Mouse (Mus musculus) MEL (cell line): Measurements from ENCODE around the gene Nfix. TPM values are rescaled to one million over a fixed set of nuclear protein-coding genes. Genes with fewer than 3 reads are reported as not detected.

ENCODE experiments used
- DNase-seq: peaks from one replicate; pipeline ENCODE4 v3.0.0; 2011; ENCODE audit warnings: low read depth, low spot score
- H3K27ac ChIP-seq: 2 replicates; pipeline ENCODE4 v1.5.1; 2012; ENCODE audit warnings: low read depth, mild to moderate bottlenecking, control low read depth, low read length, moderate library complexity; ENCODE audit not compliant: control insufficient read depth
- H3K27me3 ChIP-seq, 2 experiments: fragments of 150-350 bp in 1 of 2; sonication (generic) in 1 of 2; 2 replicates each; pipeline ENCODE4 v1.6.1; 2012; ENCODE audit warnings: low read length in 2 of 2, mild to moderate bottlenecking in 2 of 2, improper control_type of control experiment in 1 of 2, moderate library complexity in 1 of 2; ENCODE audit not compliant: insufficient read depth in 2 of 2, control insufficient read depth in 1 of 2
- H3K36me3 ChIP-seq, 2 experiments: 2 replicates each; pipeline ENCODE4 v1.6.1; 2012 to 2014; ENCODE audit warnings: low read length in 2 of 2, improper control_type of control experiment in 1 of 2, inconsistent platforms in 1 of 2, mild to moderate bottlenecking in 1 of 2; ENCODE audit not compliant: insufficient read depth in 2 of 2, control insufficient read depth in 1 of 2
- H3K4me1 ChIP-seq, 2 experiments: fragments of 150-350 bp in 1 of 2; sonication (generic) in 1 of 2; 2 replicates each; pipeline ENCODE4 v1.6.1; 2012; ENCODE audit warnings: low read length in 2 of 2, improper control_type of control experiment in 1 of 2, mild to moderate bottlenecking in 1 of 2; ENCODE audit not compliant: insufficient read depth in 2 of 2, control insufficient read depth in 1 of 2
- H3K4me3 ChIP-seq, 2 experiments: fragments of 150-350 bp in 1 of 2; sonication (generic) in 1 of 2; 2 replicates each; pipeline ENCODE4 v1.5.1; 2012; ENCODE audit warnings: low read depth in 2 of 2, low read length in 2 of 2, mild to moderate bottlenecking in 2 of 2, moderate library complexity in 2 of 2, control low read depth in 1 of 2, improper control_type of control experiment in 1 of 2; ENCODE audit not compliant: control insufficient read depth in 1 of 2, insufficient read depth in 1 of 2
- H3K79me2 ChIP-seq: 2 replicates; pipeline ENCODE4 v1.6.1; 2012; ENCODE audit warnings: mild to moderate bottlenecking, low read length, moderate library complexity; ENCODE audit not compliant: control insufficient read depth, poor library complexity, insufficient read depth
- H3K9ac ChIP-seq: 2 replicates; pipeline ENCODE4 v1.6.1; 2012; ENCODE audit warnings: low read depth, mild to moderate bottlenecking, control low read depth, low read length, moderate library complexity; ENCODE audit not compliant: control insufficient read depth, poor library complexity, severe bottlenecking
- H3K9me3 ChIP-seq: fragments of 150-350 bp; sonication (generic); replicated peaks from 2 replicates; pipeline ENCODE4 v1.6.1; 2012; ENCODE audit warnings: mild to moderate bottlenecking, low read length, improper control_type of control experiment, moderate library complexity; ENCODE audit not compliant: insufficient read depth
- BHLHE40 ChIP-seq: IDR thresholded peaks from 2 replicates; pipeline ENCODE4 v1.6.1; 2012; ENCODE audit warnings: low read depth, mild to moderate bottlenecking, inconsistent platforms, low read length, improper control_type of control experiment, borderline replicate concordance
- EP300 ChIP-seq, 2 experiments: IDR thresholded peaks; 2 replicates each; pipeline ENCODE4 v1.6.1; 2011; ENCODE audit warnings: improper control_type of control experiment in 2 of 2, low read length in 2 of 2, low read depth in 1 of 2, mild to moderate bottlenecking in 1 of 2
- HCFC1 ChIP-seq: IDR thresholded peaks from 2 replicates; pipeline ENCODE4 v1.6.1; 2012; ENCODE audit warnings: low read depth, mild to moderate bottlenecking, inconsistent platforms, low read length, improper control_type of control experiment, moderate library complexity
- KAT2A ChIP-seq: conservative IDR thresholded peaks from 2 replicates; pipeline ENCODE4 v1.6.1; 2012; ENCODE audit warnings: low read depth, low read length, improper control_type of control experiment, inconsistent platforms
- MAX ChIP-seq: IDR thresholded peaks from 2 replicates; pipeline ENCODE4 v1.6.1; 2011; ENCODE audit warnings: low read length, improper control_type of control experiment
- MAZ ChIP-seq: IDR thresholded peaks from 2 replicates; pipeline ENCODE4 v1.6.1; 2012; ENCODE audit warnings: low read depth, mild to moderate bottlenecking, inconsistent platforms, low read length, improper control_type of control experiment
- MYB ChIP-seq: IDR thresholded peaks from 2 replicates; pipeline ENCODE4 v1.6.1; 2011; ENCODE audit warnings: mild to moderate bottlenecking, low read depth, low read length, improper control_type of control experiment
- NRF1 ChIP-seq: IDR thresholded peaks from 2 replicates; pipeline ENCODE4 v1.6.1; 2014; ENCODE audit warnings: low read depth, mild to moderate bottlenecking, inconsistent platforms, low read length, improper control_type of control experiment, moderate library complexity; ENCODE audit not compliant: poor library complexity, insufficient read depth, severe bottlenecking
- POLR2A ChIP-seq, 2 experiments: IDR thresholded peaks; 2 replicates each; pipeline ENCODE4 v1.6.1; 2011 to 2012; ENCODE audit warnings: low read length in 2 of 2, mild to moderate bottlenecking in 2 of 2, control low read depth in 1 of 2, improper control_type of control experiment in 1 of 2, low read depth in 1 of 2, moderate library complexity in 1 of 2; ENCODE audit not compliant: control insufficient read depth in 1 of 2, insufficient read depth in 1 of 2, poor library complexity in 1 of 2
- TCF12 ChIP-seq: IDR thresholded peaks from 2 replicates; pipeline ENCODE4 v1.6.1; 2014; ENCODE audit warnings: low read depth, mild to moderate bottlenecking, inconsistent platforms, low read length, improper control_type of control experiment, moderate library complexity
- ZC3H11A ChIP-seq: IDR thresholded peaks from 2 replicates; pipeline ENCODE4 v1.6.1; 2012; ENCODE audit warnings: low read depth, mild to moderate bottlenecking, inconsistent platforms, low read length, improper control_type of control experiment
- ZNF384 ChIP-seq: IDR thresholded peaks from 2 replicates; pipeline ENCODE4 v1.6.1; 2012; ENCODE audit warnings: low read depth, mild to moderate bottlenecking, inconsistent platforms, low read length, improper control_type of control experiment
- polyA plus RNA-seq, 2 experiments: library from polyadenylated mRNA; stranded (reverse) in 1 of 2; unstranded in 1 of 2; fragments of >175 nt in 1 of 2; fragments of >200 nt in 1 of 2; gene quantifications; 2 replicates each; pipeline versions ENCODE4 v1.2.1 to v1.2.4; 2012; ENCODE audit warnings: low replicate concordance in 2 of 2, low read depth in 1 of 2; ENCODE audit not compliant: insufficient read length in 2 of 2, insufficient read depth in 1 of 2, missing spikeins in 1 of 2
- total RNA-seq: library from RNA; depleted of rRNA; stranded (reverse); fragments of 300-350 nt; gene quantifications from 2 replicates; pipeline ENCODE4 v1.2.3, GENCODE M21; 2012

The Nfix gene
- total and polyA plus RNA-seq, 3 experiments, result 14.4 to 29.1 TPM; not detected in 1

DNA sequence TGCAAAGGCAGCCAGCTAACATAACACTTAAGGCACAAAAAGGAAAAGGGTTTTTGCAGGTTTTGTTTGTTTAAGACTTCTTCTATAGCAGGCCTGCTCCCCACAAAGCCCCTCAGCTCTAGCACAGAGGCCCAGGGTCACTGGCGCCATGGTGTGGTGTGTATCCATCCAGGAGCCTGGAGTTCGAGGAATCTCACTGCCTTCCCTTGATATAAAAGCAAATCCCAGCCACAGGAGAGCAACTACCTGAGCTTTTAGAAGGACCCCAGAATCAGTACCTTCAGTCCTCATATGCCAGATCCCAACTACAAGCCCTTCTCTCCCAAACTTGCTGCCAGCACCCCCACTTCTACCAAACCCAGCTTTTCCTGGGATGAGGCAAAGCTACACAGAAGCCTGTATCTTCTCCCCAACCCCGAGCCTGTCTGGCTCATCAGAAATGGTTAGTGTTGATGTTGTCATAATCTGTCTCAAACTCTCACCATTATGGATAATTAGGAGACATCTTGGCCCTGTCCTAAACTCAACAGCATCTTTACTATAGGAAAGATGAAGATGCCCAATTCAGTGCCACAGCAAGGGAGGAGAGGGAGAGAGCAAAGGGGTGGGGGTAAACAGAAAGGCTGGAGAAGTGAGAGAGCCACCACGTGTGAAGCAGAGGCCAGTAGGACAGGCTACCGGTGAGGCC is 29.0 kb downstream of the Nfix start:
- Histone ChIP-seq H3K9me3 (no peaks in the 10 kb centered on the region), H3K4me3 (no peak overlapping the region), H3K27me3 (no peaks in the 10 kb centered on the region), H3K79me2 (no peaks in the 10 kb centered on the region), H3K9ac (no peak overlapping the region), H3K27ac (no peak overlapping the region), H3K4me1 (no peaks in the 10 kb centered on the region), H3K36me3 (peaks cover 0 to 7% of the 10 kb centered on the region in 2 experiments; a peak in 1 of 4 replicates)
- no peak for DNase-seq
- TF ChIP-seq MAX (no peak), MAZ (no peak), BHLHE40 (no peak), ZC3H11A (no peak), MYB (no peak), HCFC1 (no peak)

GRCm38 (mm10) chr8:84770100-84770953 is 29.8 kb downstream of the Nfix start:
- Histone ChIP-seq H3K9me3 (no peaks in the 10 kb centered on the region), H3K4me3 (no peak overlapping the region), H3K27me3 (no peaks in the 10 kb centered on the region), H3K4me1 (no peaks in the 10 kb centered on the region), H3K9ac (no peak overlapping the region), H3K36me3 (peaks cover 0 to 7% of the 10 kb centered on the region in 2 experiments; a peak in 1 of 4 replicates), H3K79me2 (no peaks in the 10 kb centered on the region), H3K27ac (no peak overlapping the region)
- TF ChIP-seq NRF1 (no peak), KAT2A (no peak), TCF12 (no peak), ZNF384 (peak; percentile 76)
- DNase-seq, result no peak

DNA sequence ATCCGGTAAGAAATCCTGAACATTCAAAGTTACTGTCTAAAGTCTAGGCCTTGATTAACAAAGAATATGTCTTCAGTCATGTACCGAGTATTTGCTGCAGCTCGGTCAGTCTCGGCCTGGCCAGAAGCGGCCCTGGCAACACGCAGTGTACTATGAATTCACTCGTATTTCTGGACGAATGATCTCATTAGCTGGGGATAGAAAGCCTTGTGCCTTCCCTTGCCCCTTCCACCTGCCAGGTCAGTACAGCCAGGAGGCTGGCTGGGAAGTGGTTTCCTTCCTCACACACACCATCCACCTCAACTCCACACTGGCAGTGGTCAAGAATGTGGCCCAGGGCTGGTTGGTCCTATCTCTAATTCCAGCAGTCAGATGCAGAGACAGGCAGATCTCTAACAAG is 30.8 kb downstream of the Nfix start:
- no peak for TF ChIP-seq POLR2A (IDR thresholded peaks at IDR 0.05; ENCODE audit: control insufficient read depth in 1 of 2, insufficient read depth in 1 of 2, low read depth in 1 of 2, low read length in 2 of 2, poor library complexity in 1 of 2)
- TF ChIP-seq KAT2A, result no peak
- no peak for TF ChIP-seq MAX
- TF ChIP-seq TCF12, result no peak
- no peak for TF ChIP-seq EP300 (IDR thresholded peaks at IDR 0.05; ENCODE audit: low read depth in 1 of 2, low read length in 2 of 2)
- no peak for TF ChIP-seq NRF1
- no peak for TF ChIP-seq MAZ
- H3K9me3 ChIP-seq, result no peaks in the 10 kb centered on the region
- no peaks in the 10 kb centered on the region for H3K27me3 ChIP-seq
- no peak overlapping the region for H3K4me3 ChIP-seq
- no peaks in the 10 kb centered on the region for H3K79me2 ChIP-seq
- no peak overlapping the region for H3K27ac ChIP-seq
- peaks cover 0 to 7% of the 10 kb centered on the region in 2 experiments; a peak in 1 of 4 replicates for H3K36me3 ChIP-seq
- no peak for DNase-seq
- no peaks in the 10 kb centered on the region for H3K4me1 ChIP-seq
- no peak overlapping the region for H3K9ac ChIP-seq
